Mouse (Mus musculus) CH12F3 (cell line): ENCODE results near the gene Tuba1a.

Experiments used
- in situ Hi-C: fragments of 300-500 bp; cut with MboI; formaldehyde crosslinking; loops from 2 replicates; pipeline ENCODE4 v1.14.3; 2020; ENCODE audit warnings: low sequenced_read_pairs

The Tuba1a gene

DNA sequence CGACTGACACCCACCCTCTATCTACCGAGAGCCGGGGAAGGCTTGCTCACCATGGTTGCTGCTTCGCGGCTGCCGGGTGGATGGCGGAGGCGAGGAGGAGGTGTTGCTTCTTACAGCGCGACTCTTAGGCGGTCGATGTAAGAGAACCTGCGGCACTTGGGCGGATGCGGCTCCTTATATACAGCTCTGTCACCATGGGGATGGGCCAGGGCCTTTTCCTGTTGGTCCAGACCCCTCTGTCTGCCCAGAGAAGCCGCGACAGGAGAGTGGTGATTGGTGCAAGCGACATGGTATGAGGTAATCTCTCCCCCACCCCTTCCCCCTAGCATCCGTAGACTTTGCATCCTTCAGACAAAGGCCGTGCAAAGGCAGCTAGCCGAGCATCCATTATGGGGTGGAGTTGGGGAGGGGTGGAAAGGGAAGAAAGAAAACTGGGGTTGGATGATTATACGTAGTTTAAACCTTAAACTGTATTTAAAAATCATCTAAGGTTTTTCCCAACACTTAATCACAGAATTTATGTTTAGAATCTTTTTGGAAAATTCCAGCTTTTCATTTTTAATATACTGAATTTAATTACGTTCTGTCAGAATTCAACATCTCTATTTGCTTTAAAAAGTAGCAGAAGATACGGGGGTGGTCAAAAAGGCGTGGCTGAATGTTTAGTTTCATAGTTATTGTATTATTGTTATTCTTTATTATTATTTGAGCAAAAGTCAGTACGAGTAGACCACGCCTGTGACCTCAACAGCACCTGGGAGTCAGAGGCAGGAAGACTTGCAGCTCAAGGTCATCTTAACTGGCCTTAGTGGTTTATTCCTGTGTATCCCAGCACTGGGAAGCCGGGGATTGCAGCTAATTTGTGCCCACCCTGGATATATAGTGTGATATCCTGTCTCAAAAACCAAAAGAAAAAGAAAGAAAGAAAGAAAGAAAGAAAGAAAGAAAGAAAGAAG is at the start of gene Tuba1a, which contains the start of gene Gm49450:
TSS of gene Tuba1a (minus strand) at position 303 of the 956 bp plus-strand sequence.
TSS of gene Gm49450 (minus strand) at position 151 of the 956 bp plus-strand sequence.
- in situ Hi-C loops = no loop called here

DNA sequence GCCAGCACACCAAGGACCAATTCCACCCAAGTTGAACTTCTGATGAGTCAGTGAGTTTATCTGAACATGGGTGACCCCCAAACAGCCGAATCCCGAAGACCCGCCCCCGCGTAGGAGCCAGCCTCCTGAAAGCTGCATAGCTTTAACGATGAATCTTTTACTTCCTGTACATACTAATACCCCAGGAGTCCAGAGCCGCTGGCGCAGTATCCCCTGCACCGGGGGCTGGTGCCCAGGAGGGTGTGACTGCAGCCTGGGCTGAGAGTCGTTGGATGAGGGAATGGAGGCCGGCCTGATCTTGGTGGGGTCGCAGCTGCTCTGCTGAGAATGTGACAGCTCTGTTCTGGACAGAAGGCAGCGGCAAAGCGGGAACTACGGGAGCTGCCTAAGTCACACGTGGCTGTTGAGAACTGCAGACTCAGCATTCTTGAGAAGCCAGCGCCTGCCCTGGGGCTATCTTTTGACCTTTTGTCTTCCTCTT is 48.0 kb upstream of the Tuba1a start:
- in situ Hi-C loops = no loop called here

DNA sequence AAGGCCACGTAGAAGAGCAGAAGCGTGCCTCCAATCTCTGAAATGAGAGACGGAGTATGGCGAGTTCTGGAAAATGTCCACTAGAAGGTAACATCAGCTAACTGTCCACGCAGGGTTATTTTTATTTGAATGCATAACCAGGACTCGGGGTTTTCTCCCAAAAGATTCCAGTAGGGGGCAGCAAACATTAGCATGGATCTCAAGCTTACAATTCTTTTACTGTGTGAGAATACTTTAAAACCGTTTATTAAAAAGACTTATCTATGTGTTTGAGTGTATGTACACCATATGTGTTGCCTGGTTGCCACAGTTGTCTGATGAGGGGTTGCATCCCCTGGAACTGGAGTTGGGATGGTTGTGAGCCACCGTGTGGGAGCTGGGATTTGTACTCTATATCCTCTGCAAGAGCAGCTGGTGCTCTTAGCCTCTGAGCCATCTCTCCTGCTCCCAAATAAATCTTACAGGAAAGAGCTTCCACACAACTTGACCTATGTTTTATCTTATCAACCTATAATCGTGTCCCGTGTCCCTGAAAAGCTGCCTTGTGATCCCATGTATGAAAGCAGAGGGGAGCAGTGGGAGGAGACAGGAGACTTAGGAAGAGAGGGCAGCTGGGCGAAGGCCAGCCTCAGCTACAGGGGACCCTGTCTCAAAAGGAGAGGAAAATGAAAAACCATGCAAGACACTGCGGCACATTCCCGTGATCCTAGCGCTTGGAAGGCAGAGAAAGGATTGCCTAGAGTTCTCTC is 47.2 kb upstream of the Tuba1a start:
- in situ Hi-C loops = no loop called here

DNA sequence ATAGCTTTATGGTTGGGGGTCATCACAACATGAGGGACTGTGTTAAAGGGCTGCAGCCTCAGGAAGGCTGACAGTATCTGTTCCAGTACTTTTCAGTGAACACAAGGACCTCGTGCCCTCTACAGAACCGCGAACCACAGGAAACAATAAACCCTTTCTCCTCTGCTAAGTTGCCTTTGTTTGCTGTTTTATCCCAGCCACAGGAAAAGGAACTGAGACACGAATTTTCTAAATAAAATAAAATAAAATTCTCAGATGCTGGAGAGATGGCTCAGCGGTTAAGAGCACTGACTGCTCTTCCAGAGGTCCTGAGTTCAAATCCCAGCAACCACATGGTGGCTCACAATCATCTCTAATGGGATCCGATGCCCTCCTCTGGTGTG is 45.3 kb upstream of the Tuba1a start:
- in situ Hi-C loops = no loop called here

DNA sequence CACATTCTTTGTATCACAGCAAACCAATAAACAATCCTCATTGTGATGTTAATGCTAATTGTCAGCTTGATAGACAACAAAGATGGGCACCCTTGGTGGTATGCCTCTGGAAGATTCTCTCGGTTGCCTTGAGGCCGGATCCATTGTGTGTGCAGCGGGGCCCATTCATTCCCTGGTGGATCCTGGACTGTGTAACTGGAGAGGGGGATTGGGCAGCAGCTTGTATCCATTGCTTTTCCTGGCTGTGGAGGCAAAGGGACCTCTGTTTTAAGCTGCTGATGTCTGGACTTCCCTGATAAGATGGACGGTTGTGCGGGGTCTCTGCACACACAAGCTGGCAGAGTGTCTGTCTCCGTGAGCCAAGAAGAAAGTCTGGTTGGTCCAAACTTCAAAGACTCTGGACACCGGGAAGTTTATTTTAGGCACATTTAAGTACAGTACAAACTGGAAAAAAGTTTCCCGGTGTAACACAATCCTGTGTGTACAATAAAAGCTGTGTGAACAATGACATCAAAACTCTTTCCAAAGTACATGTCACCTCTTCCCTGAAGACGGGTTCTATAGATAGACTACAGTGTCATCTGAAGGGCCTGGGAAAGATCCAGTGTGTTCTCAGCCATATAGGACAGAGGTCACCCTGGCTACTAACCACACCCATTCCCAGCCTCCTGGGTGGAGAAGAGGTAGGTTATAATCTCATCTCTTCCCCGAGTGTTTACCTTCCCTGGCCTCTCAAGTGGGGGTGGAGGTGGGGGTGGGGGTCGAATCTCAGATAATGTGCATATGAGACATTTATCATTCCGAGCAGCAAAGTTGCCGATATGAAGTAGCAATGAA is 44.7 kb upstream of the Tuba1a start:
- in situ Hi-C loops = no loop called here

DNA sequence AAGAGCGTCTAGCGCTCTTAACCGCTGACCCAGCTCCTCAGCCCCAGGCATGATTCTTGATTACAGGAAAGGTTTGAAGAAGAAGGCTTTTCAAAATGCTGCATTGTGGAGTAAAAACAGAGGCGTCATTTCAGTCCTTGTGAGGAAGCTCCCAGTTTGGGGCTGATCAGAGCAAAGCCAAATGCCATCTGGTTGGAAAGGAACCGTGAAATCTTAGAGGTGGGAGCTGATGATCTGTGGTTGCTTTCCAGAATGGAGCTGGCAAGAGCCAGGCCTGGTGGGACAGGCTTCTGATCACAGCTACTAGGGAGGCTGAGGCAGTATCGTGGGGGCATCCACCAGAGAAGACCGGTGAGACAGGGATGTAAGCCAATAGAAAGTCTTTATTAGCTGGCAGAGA is 43.3 kb upstream of the Tuba1a start:
- in situ Hi-C loops = no loop called here

DNA sequence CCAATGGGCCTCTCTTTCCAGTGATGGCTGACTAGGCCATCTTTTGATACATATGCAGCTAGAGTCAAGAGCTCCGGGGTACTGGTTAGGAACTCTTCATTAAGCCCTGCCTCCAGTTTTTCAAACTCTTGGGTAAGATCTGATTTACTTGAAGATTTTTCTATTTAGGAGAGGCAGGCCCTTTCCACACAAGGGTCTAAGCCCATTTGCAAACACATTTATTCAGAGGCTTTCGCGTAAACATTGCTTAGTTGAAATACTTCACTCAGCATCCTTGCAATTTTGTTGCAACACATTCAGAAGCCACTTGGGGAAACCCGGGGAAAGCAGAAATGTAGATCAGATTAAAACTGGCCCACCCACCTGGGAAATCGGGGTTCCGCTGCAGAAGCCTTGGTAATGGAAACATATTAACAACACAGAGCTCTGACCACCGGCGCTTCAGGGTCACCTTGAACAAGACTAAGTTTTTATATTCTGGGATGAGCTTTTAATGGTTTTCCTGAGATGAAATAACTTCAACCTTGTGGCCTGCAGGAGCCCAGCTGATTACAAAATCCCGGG is 41.5 kb upstream of the Tuba1a start:
- in situ Hi-C loops = no loop called here

DNA sequence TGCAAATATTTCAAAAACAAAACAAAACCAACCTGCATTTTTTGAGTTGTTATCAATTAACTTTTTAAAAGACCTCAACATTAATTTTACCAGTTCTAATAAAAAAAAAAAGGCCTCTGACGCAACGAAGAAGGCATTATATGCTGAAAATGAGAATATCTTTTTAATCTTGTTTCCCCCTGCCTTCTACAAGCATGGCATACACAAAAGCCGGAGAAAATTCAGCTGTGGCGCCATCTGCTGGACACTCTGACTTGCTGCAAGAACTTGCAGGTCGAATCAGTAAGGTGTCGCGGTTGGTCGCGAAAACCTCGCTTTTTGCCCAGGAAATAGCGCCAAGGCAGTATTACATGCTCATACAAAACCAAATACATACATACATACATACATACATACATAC is 40.4 kb upstream of the Tuba1a start:
- in situ Hi-C loops = no loop called here

DNA sequence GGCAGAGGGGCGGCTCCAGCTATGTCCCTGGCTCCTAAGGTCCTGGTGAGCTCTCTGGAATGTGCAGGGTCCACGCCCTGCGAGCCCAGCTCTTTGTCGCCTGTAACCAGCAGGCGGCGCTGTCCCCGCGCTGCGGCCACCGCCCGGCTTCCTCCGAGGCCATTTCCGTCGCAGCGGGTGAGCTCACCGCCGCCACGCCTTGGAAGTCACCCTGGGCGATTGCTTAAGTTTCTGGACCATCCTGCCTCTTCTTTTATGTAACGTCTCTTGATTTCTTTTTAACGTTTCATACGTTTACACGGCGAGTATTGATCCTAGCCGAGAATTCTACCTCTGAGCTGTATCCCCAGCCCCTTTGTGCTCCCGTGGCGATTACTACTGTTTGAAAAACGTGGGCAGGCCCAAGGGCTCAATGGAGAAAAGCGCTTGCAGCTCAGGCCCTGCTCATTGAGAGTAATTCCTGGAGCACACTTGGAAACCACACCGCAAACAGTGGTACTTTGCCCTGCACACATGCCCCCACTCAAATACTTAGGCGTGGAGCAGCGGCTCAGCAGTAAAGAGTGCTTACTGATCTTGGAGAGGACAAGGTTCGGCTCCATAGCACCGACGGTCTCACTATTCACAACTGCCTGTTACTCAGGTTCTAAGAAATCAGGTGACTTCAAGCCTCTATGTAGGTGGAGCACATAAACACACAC is 39.7 kb upstream of the Tuba1a start:
- in situ Hi-C loops = no loop called here

DNA sequence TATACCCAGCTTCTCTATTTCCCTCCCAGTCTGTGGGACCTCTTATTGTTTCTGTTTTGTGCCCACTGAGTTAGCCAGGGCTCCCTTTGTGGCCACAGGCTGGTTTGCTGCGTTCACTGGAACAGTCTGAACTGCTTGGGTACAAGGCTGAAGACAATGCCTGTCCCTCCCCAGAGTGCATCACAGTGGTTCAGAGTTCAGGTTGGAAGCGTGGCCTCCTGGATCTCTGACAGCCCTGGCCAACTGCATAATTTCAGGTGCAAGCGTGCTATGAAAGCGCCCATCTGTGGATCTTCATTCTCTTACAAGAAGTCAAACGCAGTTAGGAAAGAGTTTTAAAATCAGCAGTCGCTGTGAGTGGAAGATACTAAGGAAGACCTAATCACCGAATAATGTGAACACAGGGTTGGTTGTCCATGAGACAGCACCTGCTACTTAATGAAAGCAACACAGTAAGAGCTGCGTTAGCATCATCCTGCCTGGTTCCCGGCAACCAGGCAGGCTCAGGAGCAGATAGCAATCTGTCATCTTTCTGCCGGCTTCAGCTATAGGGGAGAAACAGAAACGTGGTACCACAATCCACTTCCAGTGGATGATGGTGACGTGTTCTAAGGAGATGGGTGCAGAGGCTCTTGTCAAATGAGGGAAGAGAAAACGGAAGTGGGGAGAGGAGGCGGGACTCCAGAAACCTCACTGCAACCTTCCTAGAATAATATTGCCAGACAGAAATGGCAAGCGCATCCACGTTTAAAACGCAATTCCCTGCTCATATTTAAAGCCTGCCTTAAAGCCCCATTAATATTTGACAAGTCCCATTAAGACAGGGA is 38.8 kb upstream of the Tuba1a start:
- in situ Hi-C loops = no loop called here

DNA sequence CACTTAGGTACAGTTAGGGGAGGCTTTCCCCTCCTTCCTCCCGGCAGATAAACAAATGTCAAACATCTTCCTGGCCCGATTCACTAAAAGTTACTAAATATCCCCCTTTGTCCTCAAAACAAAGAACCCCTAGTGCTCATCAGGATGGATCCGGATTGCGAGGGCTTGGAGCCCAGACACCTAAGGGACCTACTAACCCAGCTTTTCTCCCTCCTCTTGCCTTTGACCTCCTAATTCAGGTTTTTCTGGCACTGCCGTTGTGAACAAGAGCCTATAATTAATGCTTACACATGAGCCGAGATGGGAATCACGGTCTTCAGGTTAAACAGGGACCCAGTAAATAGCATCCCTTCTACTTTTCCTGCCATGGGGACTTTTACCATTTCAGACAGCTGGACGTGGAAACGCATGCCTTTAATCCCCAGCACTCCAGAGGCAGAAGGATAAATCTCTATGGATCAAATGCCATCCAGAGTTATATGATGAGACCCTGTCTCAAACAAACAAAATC is 38.1 kb upstream of the Tuba1a start:
- in situ Hi-C loops = no loop called here

DNA sequence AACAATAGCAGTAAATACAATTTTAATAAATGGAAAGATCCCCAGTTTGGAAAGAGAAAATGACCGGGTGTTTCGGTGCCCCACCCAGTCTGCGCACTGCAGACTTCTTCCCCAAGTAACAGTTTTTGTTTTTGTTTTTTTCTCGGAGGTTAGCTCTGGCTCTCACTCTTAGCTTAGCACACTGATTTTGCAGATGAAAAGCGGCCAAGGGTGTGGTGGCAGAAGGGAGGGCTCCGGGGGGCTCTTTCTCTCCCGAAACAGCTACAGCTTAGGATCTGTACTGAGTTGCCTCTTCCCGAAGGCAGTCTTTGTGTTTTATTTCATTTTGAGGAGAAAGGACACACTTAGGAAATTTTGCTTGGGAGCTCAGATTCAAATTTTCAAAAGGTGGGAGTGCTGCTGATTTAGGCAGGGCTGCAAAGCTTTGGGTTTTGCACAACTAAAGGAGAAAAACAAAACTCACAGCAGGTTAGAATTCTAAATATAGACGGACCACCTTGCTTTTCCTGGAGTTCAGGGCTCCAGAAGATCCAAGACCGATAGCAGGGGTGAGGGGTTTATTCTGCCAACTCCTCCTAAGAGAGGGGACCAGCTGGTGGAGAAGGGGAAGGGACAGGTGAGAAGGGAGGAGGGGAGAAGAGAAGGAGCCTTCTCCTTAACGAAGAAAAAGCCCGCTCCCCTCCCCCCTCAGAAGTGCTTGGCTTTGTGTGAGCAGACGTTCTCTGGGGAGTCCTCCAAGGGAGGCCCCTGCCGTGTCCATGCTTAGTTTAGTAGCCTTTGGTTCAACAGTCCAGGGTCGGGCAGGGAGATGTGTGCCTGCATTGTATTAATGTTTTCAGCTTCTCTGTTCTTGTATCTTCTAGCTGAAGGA is 37.4 kb upstream of the Tuba1a start:
- in situ Hi-C loops = no loop called here

DNA sequence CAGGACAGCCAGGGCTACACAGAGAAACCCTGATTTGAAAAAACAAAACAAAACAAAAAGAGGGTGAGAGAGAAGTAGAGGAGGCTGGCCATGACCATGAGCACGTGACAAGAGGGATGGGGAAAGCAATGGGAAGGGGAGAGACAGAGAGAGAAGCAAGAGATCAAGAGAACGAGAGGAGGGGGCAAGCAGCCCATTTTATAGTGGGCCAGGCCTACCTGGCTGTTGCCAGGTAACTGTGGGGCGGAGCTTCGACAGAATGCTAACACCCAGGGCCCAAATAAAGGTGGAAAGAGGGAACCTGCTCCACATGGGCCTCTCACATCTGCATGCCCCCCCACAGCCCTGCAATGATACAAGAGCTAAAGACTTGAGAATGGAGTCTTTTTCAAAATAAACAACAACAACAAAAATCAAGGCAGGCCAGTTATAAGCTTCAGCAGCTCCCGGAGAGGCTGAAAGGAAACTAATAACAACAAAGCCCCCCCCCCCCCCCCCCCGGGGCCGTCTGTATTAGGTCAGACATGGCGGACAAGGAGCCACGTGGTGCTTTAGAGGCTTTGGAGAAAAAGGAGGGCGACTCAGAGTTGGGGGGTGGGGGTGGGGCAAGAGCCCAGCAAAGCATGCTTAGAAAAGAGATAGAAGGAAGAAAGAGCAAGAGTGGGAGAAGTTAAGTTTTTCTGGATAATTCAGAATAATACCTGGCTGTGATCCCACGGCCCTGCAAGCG is 36.4 kb upstream of the Tuba1a start:
- in situ Hi-C loops = no loop called here

DNA sequence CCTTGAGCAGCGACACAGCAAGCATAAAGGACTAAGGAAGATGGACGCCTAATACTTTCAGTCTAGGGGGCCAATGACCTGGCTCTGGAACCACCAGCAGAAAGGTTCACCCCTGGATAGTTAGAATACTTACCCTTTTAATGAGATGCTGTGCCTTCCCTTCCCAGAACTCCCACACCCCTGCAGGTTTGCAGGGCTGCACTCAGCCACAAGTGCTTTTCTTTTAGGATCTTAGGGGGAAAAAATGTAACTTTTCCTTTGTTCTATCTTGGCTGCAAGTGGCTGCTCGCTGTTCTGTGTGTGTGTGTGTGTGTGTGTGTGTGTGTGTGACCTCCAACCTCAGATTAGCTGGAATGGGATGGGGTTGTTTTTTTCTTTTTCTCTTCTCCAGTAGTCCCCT is 35.3 kb upstream of the Tuba1a start:
- in situ Hi-C loops = no loop called here

DNA sequence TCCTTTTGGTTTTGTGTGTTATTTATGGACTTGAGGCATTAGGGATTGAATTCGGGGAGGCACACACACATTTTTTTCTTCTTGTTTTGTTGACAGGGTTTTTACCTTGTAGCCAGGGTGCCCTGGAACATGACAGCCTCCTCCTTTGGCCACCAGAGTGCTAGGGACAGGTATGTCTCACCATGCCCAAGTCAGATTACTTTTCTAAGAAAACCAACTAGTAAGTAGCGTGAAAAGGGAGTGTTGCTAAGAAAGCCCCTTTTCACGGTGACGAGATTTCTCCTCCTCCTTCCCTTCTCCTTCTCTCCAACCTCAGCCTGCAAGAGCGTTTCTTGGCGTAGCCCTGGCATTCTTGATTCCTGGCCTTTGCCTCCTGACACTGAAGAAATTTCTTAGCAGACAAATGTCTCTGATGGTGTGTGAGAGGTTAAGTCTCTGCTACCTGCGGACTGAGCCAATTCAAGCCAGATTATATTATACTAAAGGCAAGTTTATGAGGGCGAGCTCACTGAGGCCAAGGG is 34.2 kb upstream of the Tuba1a start:
- in situ Hi-C loops = no loop called here

DNA sequence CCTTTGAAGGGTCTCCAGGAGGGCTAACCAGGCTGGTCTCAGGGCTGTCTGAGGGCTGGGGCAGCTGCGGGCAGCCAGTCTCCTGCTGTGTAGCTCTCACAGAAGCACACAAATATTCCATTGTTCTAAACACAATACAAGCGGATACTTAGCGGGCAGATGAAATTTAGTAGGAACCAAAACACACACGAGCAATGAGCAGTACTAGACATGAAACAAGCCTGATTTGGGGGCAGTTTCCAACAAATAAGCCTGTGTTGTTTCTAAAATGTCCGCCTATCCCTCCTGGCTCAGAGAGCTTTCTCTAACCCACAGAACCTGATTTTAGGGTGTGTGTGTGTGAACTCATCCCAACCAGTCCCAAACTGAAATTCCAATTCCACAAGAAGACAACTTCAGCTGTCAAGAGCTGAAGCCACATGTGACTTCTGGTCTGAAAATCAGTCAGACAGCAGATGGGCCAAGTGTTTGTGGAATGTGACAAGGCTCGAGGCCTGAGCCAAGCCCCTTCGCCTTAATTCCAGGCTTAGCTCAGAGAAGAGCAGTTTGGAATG is 33.7 kb upstream of the Tuba1a start:
- in situ Hi-C loops = no loop called here
